Mouse (Mus musculus): ENCODE results near the gene Gm45140.

The Gm45140 gene

GRCm38 (mm10) chr6:87741978-87742377, 93.6 kb downstream of the Gm45140 start:
- DNase-seq (ENCODE audit: low read depth, low spot score), result no peak

DNA sequence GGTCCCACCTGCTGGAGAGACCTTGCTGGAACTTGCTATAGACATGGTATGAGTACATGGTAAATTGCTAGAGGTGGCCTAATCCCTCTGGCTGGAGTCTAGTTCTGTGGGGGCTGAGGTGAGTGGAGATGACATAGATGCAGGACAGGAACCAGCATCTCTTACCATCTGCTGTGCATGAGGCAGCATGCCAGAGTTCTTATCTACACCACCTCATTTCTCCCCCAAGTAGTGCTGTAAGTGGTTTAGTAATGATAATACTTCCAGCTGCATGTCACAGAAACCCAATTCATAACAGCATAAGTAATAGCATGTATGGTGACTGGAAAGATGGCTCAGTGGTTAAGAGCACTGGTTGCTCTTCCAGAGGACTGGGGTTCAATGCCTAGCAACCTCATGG, 95.1 kb downstream of the Gm45140 start:
- DNase-seq (ENCODE audit: low read depth, low spot score), result no peak

DNA sequence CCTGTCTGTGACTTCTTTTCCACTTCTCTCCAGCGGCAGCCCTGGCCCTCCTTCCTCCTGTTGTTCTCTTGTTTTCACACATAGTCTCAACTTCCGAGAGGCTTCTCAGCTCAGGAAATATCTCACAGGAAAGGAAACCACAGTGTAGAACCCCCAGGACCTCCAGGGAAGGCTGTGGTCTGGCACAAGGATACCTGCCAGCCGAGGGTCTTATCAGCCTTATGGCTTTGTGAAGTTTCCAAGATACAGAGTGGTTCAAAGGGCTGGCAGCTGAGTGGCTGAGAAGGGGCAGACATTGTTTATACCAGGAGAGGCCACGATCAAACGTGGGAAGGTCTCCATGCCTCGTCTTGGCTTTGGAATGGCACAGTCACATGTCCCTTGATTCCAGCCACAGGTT, 95.7 kb downstream of the Gm45140 start:
- DNase-seq (ENCODE audit: low read depth, low spot score), result no peak

Measured in skeletal muscle tissue, adult 2 months (tissue).